Mouse (Mus musculus) G1E (cell line): Measurements from ENCODE around the gene Gm21954. TPM values are rescaled to one million over a fixed set of nuclear protein-coding genes. Genes with fewer than 3 reads are reported as not detected.

Source experiments
- ATAC-seq: 2 replicates; pipeline ENCODE4 v1.8.0; 2016; ENCODE audit warnings: mild to moderate bottlenecking; ENCODE audit not compliant: insufficient number of reproducible peaks, poor library complexity, low FRiP score, severe bottlenecking; ENCODE audit errors: extremely low read depth
- DNase-seq: peaks from one replicate; pipeline ENCODE4 v3.0.0; 2012; ENCODE audit warnings: low spot score
- H3K27me3 ChIP-seq: 2 replicates; pipeline ENCODE4 v1.6.1; 2012; ENCODE audit warnings: mild to moderate bottlenecking, low read length, inconsistent platforms; ENCODE audit not compliant: insufficient read depth
- H3K36me3 ChIP-seq: replicated peaks from 2 replicates; pipeline ENCODE3; 2012; ENCODE audit warnings: mild to moderate bottlenecking, inconsistent platforms
- H3K4me1 ChIP-seq: 2 replicates; pipeline ENCODE4 v1.6.1; 2012; ENCODE audit warnings: low read depth, low read length, inconsistent platforms, mixed read lengths; ENCODE audit not compliant: insufficient read depth
- H3K4me3 ChIP-seq: 2 replicates; pipeline ENCODE4 v1.5.1; 2012; ENCODE audit warnings: low read depth, mild to moderate bottlenecking, inconsistent platforms, low read length, moderate library complexity, mixed read lengths
- H3K9me3 ChIP-seq: replicated peaks from 2 replicates; pipeline ENCODE4 v1.6.1; 2012; ENCODE audit warnings: inconsistent platforms
- CTCF ChIP-seq: IDR thresholded peaks from 2 replicates; pipeline ENCODE4 v1.5.1; 2012; ENCODE audit warnings: low read depth, low read length, inconsistent platforms, mixed read lengths
- GATA1 ChIP-seq: IDR thresholded peaks from 2 replicates; pipeline ENCODE4 v1.6.1; 2012; ENCODE audit warnings: borderline replicate concordance, low read length, inconsistent platforms, mixed read lengths
- GATA2 ChIP-seq: IDR thresholded peaks from 2 replicates; pipeline ENCODE4 v1.6.1; 2012; ENCODE audit warnings: low read depth, low read length, inconsistent platforms, borderline replicate concordance
- POLR2AphosphoS5 ChIP-seq: IDR thresholded peaks from 2 replicates; pipeline ENCODE4 v1.6.1; 2012; ENCODE audit warnings: low read depth, low read length, inconsistent platforms; ENCODE audit not compliant: insufficient replicate concordance
- TAL1 ChIP-seq: conservative IDR thresholded peaks from 2 replicates; pipeline ENCODE4 v1.6.1; 2012; ENCODE audit warnings: low read depth, low read length, inconsistent platforms, mixed read lengths
- polyA plus RNA-seq: library from polyadenylated mRNA; stranded (reverse); fragments of >175 nt; gene quantifications from 2 replicates; pipeline ENCODE4 v1.2.3, GENCODE M21; 2012
- total RNA-seq, 2 experiments: library from RNA; stranded (forward) in 1 of 2; stranded (reverse) in 1 of 2; fragments of 200-1000 nt in 1 of 2; fragments of >200 nt in 1 of 2; fragmentation: Nextera tagmentation in 1 of 2; gene quantifications; 2 replicates each; pipeline ENCODE4 v1.2.3; 2014 to 2017

Gm21954 gene
- total RNA-seq (2014; fragmentation: Nextera tagmentation), result not detected in 2 replicates
- not detected in 2 replicates for total RNA-seq (2017)
- polyA plus RNA-seq, result not detected in 2 replicates

- peaks cover 12% of the 10 kb centered on the region; the same call in 1 of the 2 replicates for H3K9me3 ChIP-seq
- TF ChIP-seq GATA1 (no peak), POLR2AphosphoS5 (no peak), GATA2 (no peak), TAL1 (no peak), CTCF (no peak)
These were observed at the start of gene Gm21954 for GRCm38 (mm10) chr3:55472110-55472509. Gm21954 (minus strand) TSS chr3:55472210.

GRCm38 (mm10) chr3:55521776-55522175, 49.8 kb upstream of the Gm21954 start:
- Histone ChIP-seq H3K36me3 (no peaks in the 10 kb centered on the region), H3K4me3 (no peak overlapping the region), H3K4me1 (no peaks in the 10 kb centered on the region), H3K27me3 (no peaks in the 10 kb centered on the region), H3K9me3 (peaks cover 22% of the 10 kb centered on the region)
- ATAC-seq, result no peak
- no peak for DNase-seq
- TF ChIP-seq POLR2AphosphoS5 (no peak), CTCF (no peak), TAL1 (no peak), GATA1 (no peak), GATA2 (no peak)

More at GRCm38 (mm10) chr3:55472110-55472509, at the start of gene Gm21954:
- no peak for DNase-seq
- no peaks in the 10 kb centered on the region for H3K36me3 ChIP-seq
- H3K4me1 ChIP-seq, result no peaks in the 10 kb centered on the region
- ATAC-seq, result no peak
- no peak within 1 kb of the TSS for H3K4me3 ChIP-seq
- no peaks in the 10 kb centered on the region for H3K27me3 ChIP-seq

GRCm38 (mm10) chr3:55520240-55521180, 48.5 kb upstream of the Gm21954 start:
- H3K36me3 ChIP-seq, result no peaks in the 10 kb centered on the region
- DNase-seq (no peak), ATAC-seq (no peak)
- TF ChIP-seq POLR2AphosphoS5, result no peak
- H3K4me3 ChIP-seq, result no peak overlapping the region
- no peaks in the 10 kb centered on the region for H3K4me1 ChIP-seq
- H3K9me3 ChIP-seq, result peaks cover 24% of the 10 kb centered on the region
- no peaks in the 10 kb centered on the region for H3K27me3 ChIP-seq

GRCm38 (mm10) chr3:55517454-55518014, 45.5 kb upstream of the Gm21954 start:
- TF ChIP-seq TAL1 (no peak), GATA1 (no peak), CTCF (no peak), GATA2 (no peak), POLR2AphosphoS5 (no peak)
- Histone ChIP-seq H3K36me3 (no peaks in the 10 kb centered on the region), H3K4me1 (no peaks in the 10 kb centered on the region), H3K9me3 (peaks cover 25% of the 10 kb centered on the region), H3K4me3 (no peak overlapping the region), H3K27me3 (no peaks in the 10 kb centered on the region)
- ATAC-seq (no peak), DNase-seq (no peak)

- DNase-seq (no peak), ATAC-seq (no peak)
- H3K4me3 ChIP-seq, result no peak overlapping the region
- peaks cover 28% of the 10 kb centered on the region for H3K9me3 ChIP-seq
- TF ChIP-seq GATA1 (no peak), GATA2 (no peak), TAL1 (no peak), POLR2AphosphoS5 (no peak), CTCF (no peak)
- H3K36me3 ChIP-seq, result no peaks in the 10 kb centered on the region
- no peaks in the 10 kb centered on the region for H3K27me3 ChIP-seq
- H3K4me1 ChIP-seq, result no peaks in the 10 kb centered on the region
These were observed 44.0 kb upstream of the Gm21954 start for GRCm38 (mm10) chr3:55515966-55516365.

- no peak for TF ChIP-seq GATA1
- no peak for TF ChIP-seq TAL1
- TF ChIP-seq POLR2AphosphoS5, result no peak
- TF ChIP-seq GATA2, result no peak
- TF ChIP-seq CTCF, result no peak
These were observed 39.6 kb upstream of the Gm21954 start for GRCm38 (mm10) chr3:55511658-55512057.

More at GRCm38 (mm10) chr3:55511658-55512057, 39.6 kb upstream of the Gm21954 start:
- Histone ChIP-seq H3K4me1 (no peaks in the 10 kb centered on the region), H3K27me3 (no peaks in the 10 kb centered on the region), H3K9me3 (peaks cover 37% of the 10 kb centered on the region), H3K4me3 (no peak overlapping the region), H3K36me3 (no peaks in the 10 kb centered on the region)
- DNase-seq (no peak), ATAC-seq (no peak)
